Mouse (Mus musculus) cerebellum, adult 2 months (tissue): Measurements from ENCODE around the gene Zbtb20.

Experiments used
- CTCF ChIP-seq: fragments of 200-500 bp; IDR thresholded peaks from 2 replicates; pipeline ENCODE4 v1.5.1; 2011; ENCODE audit warnings: low read depth, mild to moderate bottlenecking, control low read depth, low read length, moderate library complexity, borderline replicate concordance; ENCODE audit not compliant: insufficient read depth
- POLR2A ChIP-seq: fragments of 200-500 bp; IDR thresholded peaks from 2 replicates; pipeline ENCODE4 v1.6.1; 2011; ENCODE audit warnings: low read length, control low read depth, borderline replicate concordance; ENCODE audit not compliant: insufficient read depth

GRCm38 (mm10) chr16:43291423-43291822 is 415.7 kb downstream of the Zbtb20 start:
- no peak for TF ChIP-seq CTCF
- no peak for TF ChIP-seq POLR2A
